Mouse (Mus musculus): ENCODE data around the gene Vps8. TPM values are rescaled to one million over a fixed set of nuclear protein-coding genes. Genes with fewer than 3 reads are reported as not detected.

Gene Vps8
- polyA plus RNA-seq, 1 experiment = 26.0 TPM

- H3K4me1 ChIP-seq (ENCODE audit: control insufficient read depth, insufficient read depth, low read length) = no peaks in the 10 kb centered on the region; the same call in 1 of the 2 replicates
- no peak for TF ChIP-seq CTCF (conservative IDR thresholded peaks at IDR 0.05; ENCODE audit: insufficient read depth, insufficient read length, low read depth, low read length)
- no peaks in the 10 kb centered on the region for H3K27me3 ChIP-seq (replicated peaks; ENCODE audit: control insufficient read depth, insufficient read depth, low read length)
- WGBS = 40% methylated on average over 2 of the region's 2 CpGs
- DNase-seq = no peak
- H3K27ac ChIP-seq (ENCODE audit: insufficient read depth, low read depth, low read length) = no peak overlapping the region
- H3K36me3 ChIP-seq (ENCODE audit: control insufficient read depth, insufficient read depth, low read length) = no peaks in the 10 kb centered on the region
- H3K4me3 ChIP-seq (ENCODE audit: insufficient read depth, low read depth, low read length) = no peak overlapping the region
Observed at GRCm38 (mm10) chr16:21492894-21493293, 70.0 kb downstream of the Vps8 start.

GRCm38 (mm10) chr16:21494681-21495080, 71.8 kb downstream of the Vps8 start:
- TF ChIP-seq POLR2A (IDR thresholded peaks at IDR 0.05; ENCODE audit: low read depth, low read length) (no peak), CTCF (conservative IDR thresholded peaks at IDR 0.05; ENCODE audit: insufficient read depth, insufficient read length, low read depth, low read length) (no peak)
- 83% methylated on average over 6 of the region's 6 CpGs for WGBS
- DNase-seq = no peak
- H3K27me3 ChIP-seq (replicated peaks; ENCODE audit: control insufficient read depth, insufficient read depth, low read length) = no peaks in the 10 kb centered on the region
- H3K4me1 ChIP-seq (ENCODE audit: control insufficient read depth, insufficient read depth, low read length) = no peaks in the 10 kb centered on the region; the same call in 1 of the 2 replicates
- H3K4me3 ChIP-seq (ENCODE audit: insufficient read depth, low read depth, low read length) = no peak overlapping the region
- H3K36me3 ChIP-seq (ENCODE audit: control insufficient read depth, insufficient read depth, low read length) = no peaks in the 10 kb centered on the region
- H3K27ac ChIP-seq (ENCODE audit: insufficient read depth, low read depth, low read length) = no peak overlapping the region

GRCm38 (mm10) chr16:21496799-21497198, 73.9 kb downstream of the Vps8 start:
- WGBS = 80% methylated on average over 9 of the region's 9 CpGs
- Histone ChIP-seq H3K27ac (ENCODE audit: insufficient read depth, low read depth, low read length) (no peak overlapping the region), H3K36me3 (ENCODE audit: control insufficient read depth, insufficient read depth, low read length) (no peaks in the 10 kb centered on the region), H3K4me1 (ENCODE audit: control insufficient read depth, insufficient read depth, low read length) (no peaks in the 10 kb centered on the region; the same call in 1 of the 2 replicates), H3K27me3 (replicated peaks; ENCODE audit: control insufficient read depth, insufficient read depth, low read length) (no peaks in the 10 kb centered on the region), H3K4me3 (ENCODE audit: insufficient read depth, low read depth, low read length) (no peak overlapping the region)
- no peak for TF ChIP-seq CTCF (conservative IDR thresholded peaks at IDR 0.05; ENCODE audit: insufficient read depth, insufficient read length, low read depth, low read length)
- TF ChIP-seq POLR2A (IDR thresholded peaks at IDR 0.05; ENCODE audit: low read depth, low read length) = no peak
- DNase-seq = no peak

GRCm38 (mm10) chr16:21497627-21498026, 74.7 kb downstream of the Vps8 start:
- Histone ChIP-seq H3K4me1 (ENCODE audit: control insufficient read depth, insufficient read depth, low read length) (no peaks in the 10 kb centered on the region; the same call in 1 of the 2 replicates), H3K27me3 (replicated peaks; ENCODE audit: control insufficient read depth, insufficient read depth, low read length) (no peaks in the 10 kb centered on the region), H3K27ac (ENCODE audit: insufficient read depth, low read depth, low read length) (no peak overlapping the region), H3K36me3 (ENCODE audit: control insufficient read depth, insufficient read depth, low read length) (no peaks in the 10 kb centered on the region), H3K4me3 (ENCODE audit: insufficient read depth, low read depth, low read length) (no peak overlapping the region)
- WGBS = 83% methylated on average over 3 of the region's 3 CpGs
- TF ChIP-seq CTCF (conservative IDR thresholded peaks at IDR 0.05; ENCODE audit: insufficient read depth, insufficient read length, low read depth, low read length) (no peak), POLR2A (IDR thresholded peaks at IDR 0.05; ENCODE audit: low read depth, low read length) (no peak)
- no peak for DNase-seq

- no peak for DNase-seq
- Histone ChIP-seq H3K4me3 (ENCODE audit: insufficient read depth, low read depth, low read length) (no peak overlapping the region), H3K36me3 (ENCODE audit: control insufficient read depth, insufficient read depth, low read length) (no peaks in the 10 kb centered on the region), H3K27ac (ENCODE audit: insufficient read depth, low read depth, low read length) (no peak overlapping the region), H3K4me1 (ENCODE audit: control insufficient read depth, insufficient read depth, low read length) (no peaks in the 10 kb centered on the region; the same call in 1 of the 2 replicates), H3K27me3 (replicated peaks; ENCODE audit: control insufficient read depth, insufficient read depth, low read length) (no peaks in the 10 kb centered on the region)
- no peak for TF ChIP-seq CTCF (conservative IDR thresholded peaks at IDR 0.05; ENCODE audit: insufficient read depth, insufficient read length, low read depth, low read length)
- no peak for TF ChIP-seq POLR2A (IDR thresholded peaks at IDR 0.05; ENCODE audit: low read depth, low read length)
- WGBS = 77% methylated on average over 4 of the region's 4 CpGs
Observed at GRCm38 (mm10) chr16:21498984-21499383, 76.1 kb downstream of the Vps8 start.

GRCm38 (mm10) chr16:21499656-21500055, 76.7 kb downstream of the Vps8 start:
- no peaks in the 10 kb centered on the region for H3K27me3 ChIP-seq (replicated peaks; ENCODE audit: control insufficient read depth, insufficient read depth, low read length)
- H3K36me3 ChIP-seq (ENCODE audit: control insufficient read depth, insufficient read depth, low read length) = no peaks in the 10 kb centered on the region
- no peaks in the 10 kb centered on the region; the same call in 1 of the 2 replicates for H3K4me1 ChIP-seq (ENCODE audit: control insufficient read depth, insufficient read depth, low read length)
- no peak overlapping the region for H3K27ac ChIP-seq (ENCODE audit: insufficient read depth, low read depth, low read length)
- WGBS = 53% methylated on average over 7 of the region's 7 CpGs
- H3K4me3 ChIP-seq (ENCODE audit: insufficient read depth, low read depth, low read length) = no peak overlapping the region
- TF ChIP-seq POLR2A (IDR thresholded peaks at IDR 0.05; ENCODE audit: low read depth, low read length) (no peak), CTCF (conservative IDR thresholded peaks at IDR 0.05; ENCODE audit: insufficient read depth, insufficient read length, low read depth, low read length) (no peak)
- no peak for DNase-seq

GRCm38 (mm10) chr16:21518833-21519232, 95.9 kb downstream of the Vps8 start:
- WGBS = 89% methylated on average over 9 of the region's 9 CpGs
- no peak for DNase-seq
- no peaks in the 10 kb centered on the region for H3K36me3 ChIP-seq (ENCODE audit: control insufficient read depth, insufficient read depth, low read length)
- H3K4me1 ChIP-seq (ENCODE audit: control insufficient read depth, insufficient read depth, low read length) = no peaks in the 10 kb centered on the region
- no peak overlapping the region for H3K4me3 ChIP-seq (ENCODE audit: insufficient read depth, low read depth, low read length)
- H3K27me3 ChIP-seq (replicated peaks; ENCODE audit: control insufficient read depth, insufficient read depth, low read length) = no peaks in the 10 kb centered on the region
- TF ChIP-seq CTCF (conservative IDR thresholded peaks at IDR 0.05; ENCODE audit: insufficient read depth, insufficient read length, low read depth, low read length) (no peak), POLR2A (IDR thresholded peaks at IDR 0.05; ENCODE audit: low read depth, low read length) (no peak)
- no peak overlapping the region for H3K27ac ChIP-seq (ENCODE audit: insufficient read depth, low read depth, low read length)

- no peak overlapping the region for H3K27ac ChIP-seq (ENCODE audit: insufficient read depth, low read depth, low read length)
- no peaks in the 10 kb centered on the region for H3K4me1 ChIP-seq (ENCODE audit: control insufficient read depth, insufficient read depth, low read length)
- DNase-seq = no peak
- no peaks in the 10 kb centered on the region for H3K36me3 ChIP-seq (ENCODE audit: control insufficient read depth, insufficient read depth, low read length)
- no peak for TF ChIP-seq POLR2A (IDR thresholded peaks at IDR 0.05; ENCODE audit: low read depth, low read length)
- TF ChIP-seq CTCF (conservative IDR thresholded peaks at IDR 0.05; ENCODE audit: insufficient read depth, insufficient read length, low read depth, low read length) = no peak
- H3K27me3 ChIP-seq (replicated peaks; ENCODE audit: control insufficient read depth, insufficient read depth, low read length) = no peaks in the 10 kb centered on the region
- H3K4me3 ChIP-seq (ENCODE audit: insufficient read depth, low read depth, low read length) = no peak overlapping the region
Observed at GRCm38 (mm10) chr16:21519785-21520184, 96.9 kb downstream of the Vps8 start.
